Mouse (Mus musculus) testis, adult 2 months (tissue): Measurements from ENCODE around the gene Gm4737. TPM values are rescaled to one million over a fixed set of nuclear protein-coding genes. Genes with fewer than 3 reads are reported as not detected.

Experiments
- H3K27ac ChIP-seq: fragments of 200-500 bp; 2 replicates; pipeline ENCODE4 v1.5.1; 2012; ENCODE audit warnings: low read depth, low read length; ENCODE audit not compliant: control insufficient read depth, insufficient read depth
- H3K27me3 ChIP-seq: fragments of 200-500 bp; 2 replicates; pipeline ENCODE4 v1.6.1; 2012; ENCODE audit warnings: mild to moderate bottlenecking, low read length, moderate library complexity; ENCODE audit not compliant: control insufficient read depth, insufficient read depth
- H3K36me3 ChIP-seq: fragments of 200-500 bp; 2 replicates; pipeline ENCODE4 v1.6.1; 2012; ENCODE audit warnings: mild to moderate bottlenecking, low read length; ENCODE audit not compliant: control insufficient read depth, insufficient read depth
- H3K4me1 ChIP-seq: fragments of 200-500 bp; 2 replicates; pipeline ENCODE4 v1.6.1; 2012; ENCODE audit warnings: low read length; ENCODE audit not compliant: control insufficient read depth, insufficient read depth
- H3K4me3 ChIP-seq: fragments of 200-500 bp; 2 replicates; pipeline ENCODE4 v1.5.1; 2012; ENCODE audit warnings: low read depth, mild to moderate bottlenecking, low read length, moderate library complexity, mixed read lengths; ENCODE audit not compliant: control insufficient read depth
- CTCF ChIP-seq: fragments of 200-500 bp; IDR thresholded peaks from 2 replicates; pipeline ENCODE4 v1.5.1; 2012; ENCODE audit warnings: low read depth, mild to moderate bottlenecking, inconsistent platforms, low read length, moderate library complexity; ENCODE audit not compliant: control insufficient read depth, insufficient read depth, insufficient replicate concordance
- POLR2A ChIP-seq: fragments of 200-500 bp; IDR thresholded peaks from 2 replicates; pipeline ENCODE4 v1.6.1; 2012; ENCODE audit warnings: low read depth, mild to moderate bottlenecking, inconsistent platforms, low read length, moderate library complexity; ENCODE audit not compliant: control insufficient read depth
- polyA plus RNA-seq: library from polyadenylated mRNA; depleted of rRNA; stranded (reverse); fragments of >200 nt; gene quantifications from 2 replicates; pipeline ENCODE4 v1.2.3, GENCODE M21; 2012; rRNA removed

Gm4737 gene
- polyA plus RNA-seq, 1 experiment, result 6.0 TPM

- H3K4me1 ChIP-seq, result no peaks in the 10 kb centered on the region
- no peaks in the 10 kb centered on the region for H3K36me3 ChIP-seq
- TF ChIP-seq POLR2A (no peak), CTCF (no peak)
- no peak overlapping the region for H3K4me3 ChIP-seq
- H3K27ac ChIP-seq, result no peak overlapping the region
- no peaks in the 10 kb centered on the region for H3K27me3 ChIP-seq
Observed at GRCm38 (mm10) chr16:46114727-46115126, 40.1 kb downstream of the Gm4737 start.

DNA sequence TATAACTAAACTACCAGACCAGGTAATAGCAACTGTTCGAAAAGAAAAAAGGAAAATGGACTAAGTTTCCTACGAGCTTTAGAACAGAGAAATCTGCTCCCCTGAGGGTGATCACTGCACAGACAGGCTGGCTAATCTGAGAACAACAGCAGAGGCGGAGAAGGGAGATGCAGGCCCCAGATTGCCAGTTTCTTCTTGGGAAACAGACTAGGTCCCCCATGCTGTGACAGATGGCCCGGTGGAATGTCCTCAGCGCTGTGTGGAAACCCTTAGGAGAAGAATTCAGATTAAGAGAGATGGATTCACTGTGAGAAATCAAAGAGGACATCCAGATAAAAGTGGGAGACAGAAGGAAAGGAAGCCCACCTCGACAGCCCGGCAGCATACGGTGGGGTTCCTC is 45.3 kb downstream of the Gm4737 start:
- Histone ChIP-seq H3K27me3 (no peaks in the 10 kb centered on the region), H3K4me1 (peaks cover 7% of the 10 kb centered on the region), H3K27ac (no peak overlapping the region), H3K4me3 (no peak overlapping the region), H3K36me3 (no peaks in the 10 kb centered on the region)
- no peak for TF ChIP-seq POLR2A
- TF ChIP-seq CTCF, result no peak

DNA sequence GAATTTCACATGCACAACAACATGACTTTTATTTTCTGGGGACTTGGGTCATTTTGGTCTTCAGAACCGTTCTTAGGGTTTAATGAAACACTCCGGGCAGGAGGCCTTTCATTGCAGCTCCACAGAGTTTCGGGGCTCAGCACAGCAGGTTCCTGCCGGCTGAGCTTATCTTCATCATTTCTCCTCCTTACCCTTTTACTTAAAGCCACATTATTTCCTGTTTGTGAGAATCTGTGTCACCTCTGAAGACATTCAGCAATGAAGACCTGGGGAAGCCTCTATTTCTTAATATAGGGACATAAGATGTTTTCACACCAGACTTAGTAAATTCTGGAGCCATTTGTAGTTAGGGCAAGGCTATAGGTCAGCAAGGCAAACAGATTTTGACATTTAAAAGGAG is 47.4 kb downstream of the Gm4737 start:
- Histone ChIP-seq H3K27ac (no peak overlapping the region), H3K27me3 (no peaks in the 10 kb centered on the region), H3K4me1 (peaks cover 10% of the 10 kb centered on the region), H3K36me3 (no peaks in the 10 kb centered on the region), H3K4me3 (no peak overlapping the region)
- TF ChIP-seq POLR2A (no peak), CTCF (no peak)

- H3K4me3 ChIP-seq, result peak overlapping the region; percentile 19
- no peaks in the 10 kb centered on the region for H3K36me3 ChIP-seq
- H3K27me3 ChIP-seq, result no peaks in the 10 kb centered on the region
- TF ChIP-seq CTCF (no peak), POLR2A (no peak)
- no peak overlapping the region for H3K27ac ChIP-seq
- H3K4me1 ChIP-seq, result peaks cover 10% of the 10 kb centered on the region
Observed at GRCm38 (mm10) chr16:46104491-46104890, 50.4 kb downstream of the Gm4737 start.

Other genes starting within 250 kb of the Gm4737 start
- gene Phldb2, start 201.5 kb downstream of the Gm4737 start, polyA plus RNA-seq, result 0.65 and 0.69 TPM in 2 replicates
- gene Plcxd2, start 144.9 kb downstream of the Gm4737 start, polyA plus RNA-seq, result 0.64 and 0.72 TPM in 2 replicates
- gene Cd96, start 34.8 kb downstream of the Gm4737 start, polyA plus RNA-seq, result 7.6 and 8.8 TPM in 2 replicates